Mouse (Mus musculus) granulocyte monocyte progenitor cell, adult 5-6 weeks (primary cell): ENCODE results near the gene Clip2. TPM values are rescaled to one million over a fixed set of nuclear protein-coding genes. Genes with fewer than 3 reads are reported as not detected.
"Not testable (repeated sequence)": the region's sequence is repeated elsewhere in the genome, so short reads cannot be mapped to it uniquely, and the experiment has no call there.

Experiments used
- ATAC-seq: replicated peaks from 2 replicates; pipeline ENCODE4 v1.8.0; 2016; ENCODE audit warnings: mild to moderate bottlenecking, moderate TSS enrichment, inconsistent platforms; ENCODE audit not compliant: poor library complexity, severe bottlenecking
- total RNA-seq, 2 experiments: library from RNA; stranded (forward) in 1 of 2; stranded (reverse) in 1 of 2; fragments of 200-712, 200-1000 nt in 1 of 2; fragments of >200 nt in 1 of 2; fragmentation: Nextera tagmentation in 1 of 2; gene quantifications; 2 replicates each; pipeline ENCODE4 v1.2.3; 2014 to 2017

Gene Clip2
- total RNA-seq, 2 experiments from 2014 or later: 4.5 to 7.9 TPM

- ATAC-seq: no peak
These were observed 85.8 kb downstream of the Clip2 start for GRCm38 (mm10) chr5:134466296-134467029.

- no peak for ATAC-seq
These were observed 87.0 kb downstream of the Clip2 start for GRCm38 (mm10) chr5:134465197-134465596.

GRCm38 (mm10) chr5:134464225-134464624 is 88.0 kb downstream of the Clip2 start:
- ATAC-seq: no peak

GRCm38 (mm10) chr5:134462731-134463130 is 89.5 kb downstream of the Clip2 start:
- no peak for ATAC-seq

GRCm38 (mm10) chr5:134462316-134462715 is 89.9 kb downstream of the Clip2 start:
- ATAC-seq: no peak

GRCm38 (mm10) chr5:134460546-134460945 is 91.7 kb downstream of the Clip2 start:
- no peak for ATAC-seq

- no peak for ATAC-seq
These were observed 93.1 kb downstream of the Clip2 start for GRCm38 (mm10) chr5:134459096-134459495.

- no peak for ATAC-seq
These were observed 93.8 kb downstream of the Clip2 start for GRCm38 (mm10) chr5:134458416-134458815.

GRCm38 (mm10) chr5:134457371-134457770 is 94.9 kb downstream of the Clip2 start:
- no peak for ATAC-seq

GRCm38 (mm10) chr5:134456503-134456962 is 95.7 kb downstream of the Clip2 start, which contains the start of gene Gtf2ird1:
Gene Gtf2ird1, minus strand, starts transcription at chr5:134456716.
- ATAC-seq: peak; percentile 67

GRCm38 (mm10) chr5:134455914-134456423 is 96.3 kb downstream of the Clip2 start:
- 0 out of 2 replicates have a peak, but pooled peaks have one; percentile 8 for ATAC-seq

GRCm38 (mm10) chr5:134455186-134455895 is 96.9 kb downstream of the Clip2 start:
- ATAC-seq: peak; percentile 49

- peak; percentile 28; the same call in 1 of the 2 replicates for ATAC-seq
These were observed 97.8 kb downstream of the Clip2 start for GRCm38 (mm10) chr5:134454421-134454820.

- ATAC-seq: no peak
These were observed 98.7 kb downstream of the Clip2 start for GRCm38 (mm10) chr5:134453577-134453976.

- not testable (repeated sequence) for ATAC-seq
These were observed 105.5 kb downstream of the Clip2 start for GRCm38 (mm10) chr5:134446755-134447154.

- no peak for ATAC-seq
These were observed 106.3 kb downstream of the Clip2 start for GRCm38 (mm10) chr5:134445895-134446294.

- ATAC-seq: no peak
These were observed 106.9 kb downstream of the Clip2 start for GRCm38 (mm10) chr5:134445208-134445831.

- ATAC-seq: no peak
These were observed 107.8 kb downstream of the Clip2 start for GRCm38 (mm10) chr5:134444473-134444872.

- no peak for ATAC-seq
These were observed 110.2 kb downstream of the Clip2 start for GRCm38 (mm10) chr5:134442066-134442465.

GRCm38 (mm10) chr5:134441105-134441504 is 111.1 kb downstream of the Clip2 start:
- no peak for ATAC-seq

- ATAC-seq: no peak
These were observed 112.1 kb downstream of the Clip2 start for GRCm38 (mm10) chr5:134440098-134440497.
